ENCODE assay signal across 14 mouse cellular contexts in the genomic region with DNA sequence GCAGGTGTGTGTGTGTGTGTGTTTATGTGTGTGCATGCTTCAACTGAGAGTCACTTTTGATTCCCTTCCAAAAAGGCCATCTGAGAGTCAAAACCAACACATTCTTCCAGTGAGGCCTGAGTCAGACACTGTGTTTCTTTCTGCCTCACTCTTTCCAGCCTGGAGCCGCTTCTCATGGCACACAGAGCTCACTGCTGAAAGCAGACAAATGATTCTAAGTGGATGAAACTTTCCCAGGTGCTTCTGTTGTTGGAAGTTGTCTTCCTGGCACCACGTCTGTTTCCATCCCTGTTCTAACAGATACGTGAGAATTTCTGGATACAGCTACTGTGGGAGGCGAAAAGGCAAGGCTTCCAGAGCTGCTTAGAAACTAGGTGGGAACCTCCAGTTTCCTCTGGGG.
"Had no signal": no experiment of that assay in that cellular context is flagged by ENCODE, and none has a peak within 500 bp of the region (broad histone marks: within the 10 kb centered on the region; RNA-seq: fewer than 3 reads in every experiment).

No protein-coding gene starts in this region.

- DNase-seq: liver, postnatal 0 days; lung, adult 2 months; lung, postnatal 14 days; lung, postnatal 36 days; midbrain, embryonic 14.5 days; retina, postnatal 1 day; right cerebral cortex, adult 18-20 months; right cerebral cortex, postnatal 25 days; right cerebral cortex, postnatal 4 days; spleen, adult 18-20 months; thymus, adult 2 months; thymus, postnatal 25 days; thymus, postnatal 4 days had no signal

- ATAC-seq: liver, postnatal 0 days; lung, postnatal 0 days had no signal
